Mouse (Mus musculus): ENCODE results near the gene Trappc12. TPM values are rescaled to one million over a fixed set of nuclear protein-coding genes. Genes with fewer than 3 reads are reported as not detected.
"Not testable (repeated sequence)": the region's sequence is repeated elsewhere in the genome, so short reads cannot be mapped to it uniquely, and the experiment has no call there.

The Trappc12 gene
- polyA plus RNA-seq, 1 experiment from 2014 or later = 42.2 TPM

DNA sequence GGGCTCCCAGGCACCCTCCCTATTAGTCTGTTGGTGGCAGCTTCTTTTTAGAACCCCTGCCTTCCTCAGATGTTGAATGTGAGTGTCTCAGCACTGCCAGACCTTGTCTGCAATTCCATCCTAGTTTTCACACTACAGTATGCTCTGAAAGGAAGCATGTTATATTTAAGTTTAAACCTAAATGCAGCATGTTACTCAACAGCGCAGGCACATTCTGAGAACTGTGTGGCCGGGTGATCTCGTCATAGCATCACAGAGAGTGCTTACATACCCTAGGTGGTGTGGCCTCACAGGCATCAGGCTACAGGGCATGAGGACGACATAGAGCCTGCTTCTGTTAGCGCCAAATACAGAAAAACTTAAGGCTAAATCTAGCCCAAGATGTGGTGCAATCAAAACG, 25.4 kb upstream of the Trappc12 start:
- H3K27ac ChIP-seq = no peak overlapping the region
- no peaks in the 10 kb centered on the region for H3K36me3 ChIP-seq
- H3K4me1 ChIP-seq = peaks cover 3% of the 10 kb centered on the region; the same call in 1 of the 2 replicates
- no peak overlapping the region for H3K4me3 ChIP-seq
- H3K9me3 ChIP-seq = no peaks in the 10 kb centered on the region
- no peaks in the 10 kb centered on the region for H3K27me3 ChIP-seq
- 86% methylated on average over 6 of the region's 6 CpGs for WGBS
- no peak for ATAC-seq (ENCODE audit: low FRiP score, low read depth)
- no peak overlapping the region for H3K9ac ChIP-seq
- H3K4me2 ChIP-seq (replicated peaks) = no peak overlapping the region

- ATAC-seq (ENCODE audit: low FRiP score, low read depth) = no peak
These were observed 24.8 kb upstream of the Trappc12 start for GRCm38 (mm10) chr12:28775120-28775519.

DNA sequence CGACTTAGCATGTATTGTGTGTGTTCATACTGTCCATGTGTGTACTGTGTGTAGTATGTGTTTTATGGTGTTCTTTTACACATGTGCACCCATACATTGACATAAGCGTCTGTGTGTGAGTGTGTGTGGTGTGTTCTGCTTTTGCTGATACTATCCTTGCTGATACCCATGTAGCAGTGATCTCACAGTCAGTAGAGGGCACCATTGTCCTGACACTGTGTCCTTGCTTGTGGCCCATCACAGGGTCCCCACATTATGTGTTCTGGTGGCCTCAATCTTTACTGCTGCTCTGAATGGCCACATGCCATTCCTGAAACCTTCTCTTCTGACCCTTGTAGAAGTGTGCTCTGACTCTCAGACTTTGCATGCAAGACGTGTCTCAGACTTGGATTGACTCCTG, 23.5 kb upstream of the Trappc12 start:
- H3K27me3 ChIP-seq = no peaks in the 10 kb centered on the region
- no peaks in the 10 kb centered on the region for H3K9me3 ChIP-seq
- no peaks in the 10 kb centered on the region for H3K36me3 ChIP-seq
- H3K4me1 ChIP-seq = no peaks in the 10 kb centered on the region
- no peak overlapping the region for H3K4me2 ChIP-seq (replicated peaks)
- no peak overlapping the region for H3K4me3 ChIP-seq
- no peak overlapping the region for H3K27ac ChIP-seq
- H3K9ac ChIP-seq = no peak overlapping the region
- WGBS = 82% methylated on average over 3 of the region's 3 CpGs
- ATAC-seq (ENCODE audit: low FRiP score, low read depth) = no peak

More at GRCm38 (mm10) chr12:28775120-28775519, 24.8 kb upstream of the Trappc12 start:
- Histone ChIP-seq H3K4me2 (replicated peaks) (no peak overlapping the region), H3K27me3 (no peaks in the 10 kb centered on the region), H3K4me3 (no peak overlapping the region), H3K9me3 (no peaks in the 10 kb centered on the region), H3K9ac (no peak overlapping the region), H3K27ac (no peak overlapping the region), H3K4me1 (no peaks in the 10 kb centered on the region), H3K36me3 (no peaks in the 10 kb centered on the region)
- 45% methylated on average over 8 of the region's 8 CpGs for WGBS

DNA sequence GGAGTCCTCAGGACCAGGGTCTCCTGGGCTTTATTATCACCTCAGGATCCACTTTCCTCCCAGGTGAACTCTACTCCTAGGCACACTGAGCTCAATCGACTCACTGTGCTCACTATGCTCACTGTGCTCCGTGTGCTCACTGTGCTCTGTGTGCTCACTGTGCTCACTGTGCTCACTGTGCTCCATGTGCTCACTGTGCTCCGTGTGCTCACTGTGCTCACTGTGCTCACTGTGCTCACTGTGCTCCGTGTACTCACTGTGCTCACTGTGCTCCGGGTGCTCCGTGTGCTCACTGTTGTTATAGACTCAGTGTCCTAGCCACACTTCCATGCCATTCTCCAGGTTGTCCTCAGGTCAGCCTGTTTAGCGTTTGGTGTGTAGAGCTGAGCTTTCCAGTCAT, 19.7 kb upstream of the Trappc12 start:
- Histone ChIP-seq H3K27ac (no peak overlapping the region), H3K4me3 (no peak overlapping the region), H3K27me3 (no peaks in the 10 kb centered on the region), H3K4me2 (replicated peaks) (no peak overlapping the region), H3K9ac (no peak overlapping the region), H3K9me3 (no peaks in the 10 kb centered on the region), H3K4me1 (no peaks in the 10 kb centered on the region), H3K36me3 (peaks cover 10% of the 10 kb centered on the region)
- ATAC-seq (ENCODE audit: low FRiP score, low read depth) = no peak
- WGBS = 92% methylated on average over 7 of the region's 7 CpGs

DNA sequence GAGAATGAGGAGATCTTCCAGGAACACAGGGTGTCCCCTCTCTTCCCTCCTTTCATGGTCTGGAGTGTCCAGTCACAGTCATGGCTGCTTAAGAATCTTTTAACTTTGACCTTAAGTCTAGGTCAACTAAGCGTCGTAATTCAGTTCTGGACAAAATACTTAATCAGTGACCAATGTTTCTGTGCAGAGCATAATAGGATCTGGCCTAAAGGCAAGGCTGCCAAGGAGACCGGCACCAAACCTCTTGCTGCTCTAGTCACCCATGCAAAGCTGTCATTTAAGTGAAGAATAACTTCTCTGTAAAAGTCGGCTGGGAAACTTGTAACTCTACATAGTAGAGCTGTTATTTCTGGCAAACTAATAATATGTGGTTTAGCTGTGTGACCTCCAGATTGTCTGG, 5.7 kb upstream of the Trappc12 start:
- ATAC-seq (ENCODE audit: low FRiP score, low read depth) = no peak
- no peaks in the 10 kb centered on the region for H3K27me3 ChIP-seq
- H3K4me1 ChIP-seq = peaks cover 13% of the 10 kb centered on the region
- no peaks in the 10 kb centered on the region for H3K9me3 ChIP-seq
- no peak overlapping the region for H3K4me3 ChIP-seq
- no peaks in the 10 kb centered on the region for H3K36me3 ChIP-seq
- no peak overlapping the region for H3K9ac ChIP-seq
- 82% methylated on average over 4 of the region's 4 CpGs for WGBS
- H3K4me2 ChIP-seq (replicated peaks) = no peak overlapping the region
- no peak overlapping the region for H3K27ac ChIP-seq

DNA sequence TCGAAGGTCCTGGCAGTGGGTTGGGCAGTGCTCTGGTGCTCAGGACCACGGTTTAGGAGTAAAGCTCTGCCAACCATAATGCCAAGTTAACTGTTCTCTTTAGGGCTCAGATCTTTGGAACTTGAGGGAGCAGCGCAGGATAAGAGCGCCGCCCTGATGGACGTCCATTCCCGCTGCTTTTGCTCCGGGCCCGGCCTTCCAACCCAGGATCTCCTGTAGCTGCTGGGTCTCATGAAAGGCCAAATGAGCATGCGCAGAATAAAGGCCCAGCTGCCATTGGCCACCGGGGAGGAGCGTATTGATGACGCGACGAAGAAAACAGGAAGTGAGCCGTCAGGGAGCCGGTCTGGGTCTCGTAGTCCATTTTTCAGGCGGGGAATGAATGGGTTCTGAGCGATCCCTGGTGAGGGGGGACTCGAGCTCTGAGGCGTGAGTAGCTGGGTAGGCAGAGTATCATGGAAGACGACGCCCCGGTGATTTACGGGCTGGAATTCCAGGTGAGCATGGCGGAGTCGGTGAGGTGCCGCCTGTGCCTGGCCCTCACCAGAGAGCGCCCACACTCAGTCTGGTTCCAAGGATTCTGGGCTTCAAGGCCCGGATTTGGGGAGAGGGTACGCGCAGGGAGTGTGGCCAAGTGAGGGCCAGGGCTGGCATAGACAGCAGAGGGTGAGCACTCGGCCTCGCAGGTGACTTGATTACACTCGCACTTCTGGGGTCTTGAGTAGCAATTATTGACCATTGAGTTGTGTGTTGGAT, 1.4 kb upstream of the Trappc12 start, which contains the start of gene Eipr1:
Gene Eipr1, plus strand, starts transcription at position 296 of the 756 bp plus-strand sequence.
- Histone ChIP-seq H3K4me1 (peaks cover 21% of the 10 kb centered on the region), H3K9me3 (no peaks in the 10 kb centered on the region), H3K27me3 (no peaks in the 10 kb centered on the region), H3K36me3 (peaks cover 5% of the 10 kb centered on the region), H3K9ac (peak within 1 kb of the TSS; percentile 79), H3K27ac (no peak within 1 kb of the TSS), H3K4me2 (replicated peaks) (peak within 1 kb of the TSS; percentile 93), H3K4me3 (peak within 1 kb of the TSS; percentile 81)
- ATAC-seq (ENCODE audit: low FRiP score, low read depth) = peak; percentile 85
- WGBS = 5% methylated on average over 36 of the region's 36 CpGs

GRCm38 (mm10) chr12:28750876-28751275, 604 bp upstream of the Trappc12 start:
- ATAC-seq (ENCODE audit: low FRiP score, low read depth) = no peak
- 95% methylated on average over 5 of the region's 5 CpGs for WGBS
- Histone ChIP-seq H3K36me3 (peaks cover 13% of the 10 kb centered on the region), H3K27ac (no peak overlapping the region), H3K9ac (no peak overlapping the region), H3K27me3 (no peaks in the 10 kb centered on the region), H3K4me3 (peak overlapping the region; percentile 81), H3K9me3 (no peaks in the 10 kb centered on the region), H3K4me2 (replicated peaks) (peak overlapping the region; percentile 93), H3K4me1 (peaks cover 21% of the 10 kb centered on the region)

DNA sequence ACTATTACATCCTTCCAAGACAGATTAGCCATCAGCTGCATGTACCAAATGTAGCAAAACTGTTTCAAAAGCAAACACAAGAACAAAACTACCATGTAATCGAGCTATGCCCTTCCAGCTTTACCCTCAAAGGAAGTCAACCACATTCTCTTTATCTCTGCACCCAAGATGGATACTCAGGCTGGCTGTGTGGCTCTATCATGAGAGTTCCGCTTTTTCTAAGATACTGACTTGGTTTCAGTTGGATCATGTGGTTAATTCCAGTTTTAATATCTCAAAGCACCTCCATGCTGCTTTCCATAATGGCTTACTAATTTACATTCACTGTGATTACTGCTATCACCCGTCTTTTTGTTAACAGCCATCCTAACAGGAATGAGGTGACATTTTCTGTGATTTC, 6.9 kb downstream of the Trappc12 start:
- Histone ChIP-seq H3K4me3 (no peak overlapping the region), H3K9me3 (no peaks in the 10 kb centered on the region), H3K27me3 (no peaks in the 10 kb centered on the region), H3K9ac (no peak overlapping the region), H3K36me3 (peaks cover 45% of the 10 kb centered on the region), H3K27ac (no peak overlapping the region), H3K4me1 (peaks cover 3% of the 10 kb centered on the region; the same call in 1 of the 2 replicates), H3K4me2 (replicated peaks) (no peak overlapping the region)
- no peak for ATAC-seq (ENCODE audit: low FRiP score, low read depth)
- 94% methylated on average over 3 of the region's 3 CpGs for WGBS

DNA sequence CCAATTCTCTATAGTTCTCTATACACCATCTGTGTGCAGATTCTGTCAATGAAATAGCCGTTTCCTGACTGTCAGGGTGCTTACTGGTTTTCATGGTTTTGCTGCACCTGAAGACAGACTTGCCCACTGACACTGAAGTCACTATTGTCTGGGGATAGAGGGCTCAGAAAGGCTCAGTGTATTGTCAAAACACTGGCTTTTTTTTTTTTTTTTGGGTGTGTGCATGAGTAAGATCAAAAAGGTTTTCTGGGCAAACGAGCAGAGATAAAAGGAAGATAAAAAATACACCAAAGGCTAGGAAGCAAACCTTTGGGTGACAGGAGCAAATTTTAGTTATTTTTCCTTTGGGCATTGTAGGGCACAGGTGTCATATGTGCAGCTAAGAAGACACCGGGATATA, 15.0 kb downstream of the Trappc12 start:
- Histone ChIP-seq H3K4me3 (no peak overlapping the region), H3K9me3 (no peaks in the 10 kb centered on the region), H3K4me1 (no peaks in the 10 kb centered on the region), H3K36me3 (peaks cover 66% of the 10 kb centered on the region), H3K27ac (no peak overlapping the region), H3K27me3 (no peaks in the 10 kb centered on the region), H3K9ac (no peak overlapping the region), H3K4me2 (replicated peaks) (no peak overlapping the region)
- no peak for ATAC-seq (ENCODE audit: low FRiP score, low read depth)
- WGBS = 92% methylated on average over 3 of the region's 3 CpGs

- Histone ChIP-seq H3K27ac (no peak overlapping the region), H3K4me1 (no peaks in the 10 kb centered on the region), H3K4me3 (no peak overlapping the region), H3K9ac (no peak overlapping the region), H3K27me3 (no peaks in the 10 kb centered on the region), H3K36me3 (peaks cover 66% of the 10 kb centered on the region), H3K4me2 (replicated peaks) (no peak overlapping the region), H3K9me3 (no peaks in the 10 kb centered on the region)
- whole genome bisulfite sequencing = 95% methylated on average over 1 of the region's 1 CpGs
- no peak for ATAC-seq (ENCODE audit: low FRiP score, low read depth)
These were observed 16.0 kb downstream of the Trappc12 start for GRCm38 (mm10) chr12:28734271-28734670.

- peaks cover 70% of the 10 kb centered on the region for H3K36me3 ChIP-seq
- not testable (repeated sequence) for H3K27ac ChIP-seq; ATAC-seq (ENCODE audit: low FRiP score, low read depth); H3K4me1 ChIP-seq; H3K9me3 ChIP-seq; H3K9ac ChIP-seq; H3K4me2 ChIP-seq (replicated peaks); H3K27me3 ChIP-seq; H3K4me3 ChIP-seq
- WGBS = 96% methylated on average over 6 of the region's 6 CpGs
These were observed 16.6 kb downstream of the Trappc12 start for GRCm38 (mm10) chr12:28733520-28734245.

DNA sequence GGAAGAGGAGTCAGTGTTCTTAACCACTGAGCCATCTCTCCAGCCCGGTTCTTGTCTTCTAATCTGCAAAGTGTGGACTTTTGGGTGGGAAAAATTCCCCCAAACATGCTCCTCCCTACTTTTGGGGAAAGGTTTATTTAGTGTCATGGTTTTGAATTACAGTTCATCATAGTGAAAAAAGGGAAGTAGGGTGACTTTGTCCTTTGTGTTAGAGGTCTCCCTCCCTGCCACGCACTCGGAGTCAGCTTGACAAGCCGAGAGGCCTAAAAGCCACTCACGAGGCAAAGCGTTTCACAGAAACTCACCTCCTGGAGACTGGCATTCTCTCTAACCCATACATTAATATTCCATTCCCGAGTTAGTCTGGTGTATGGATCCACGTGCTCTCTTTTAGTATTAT, 17.6 kb downstream of the Trappc12 start:
- no peak for ATAC-seq (ENCODE audit: low FRiP score, low read depth)
- Histone ChIP-seq H3K9ac (no peak overlapping the region), H3K4me1 (no peaks in the 10 kb centered on the region), H3K4me3 (no peak overlapping the region), H3K36me3 (peaks cover 72% of the 10 kb centered on the region), H3K4me2 (replicated peaks) (no peak overlapping the region), H3K27me3 (no peaks in the 10 kb centered on the region), H3K9me3 (no peaks in the 10 kb centered on the region), H3K27ac (no peak overlapping the region)
- 93% methylated on average over 8 of the region's 8 CpGs for WGBS
